Mouse (Mus musculus) cerebellum, adult 8-10 months (tissue): ENCODE measurements around the gene Tex2.
A peak's percentile ranks its signal among the peaks of the same experiment; 100 is the strongest.

ENCODE experiments used
- DNase-seq: peaks from one replicate; pipeline ENCODE4 v3.0.0; 2022

Tex2 gene

GRCm38 (mm10) chr11:106542385-106542784 is 70.8 kb downstream of the Tex2 start:
- no peak for DNase-seq

- DNase-seq = no peak
These were observed 72.5 kb downstream of the Tex2 start for GRCm38 (mm10) chr11:106540506-106541268.

GRCm38 (mm10) chr11:106536253-106536912 is 76.8 kb downstream of the Tex2 start:
- no peak for DNase-seq

GRCm38 (mm10) chr11:106535660-106536252 is 77.5 kb downstream of the Tex2 start:
- DNase-seq = no peak

- DNase-seq = no peak
These were observed 80.9 kb downstream of the Tex2 start for GRCm38 (mm10) chr11:106532248-106532790.

GRCm38 (mm10) chr11:106529786-106530185 is 83.4 kb downstream of the Tex2 start:
- DNase-seq = no peak

GRCm38 (mm10) chr11:106529113-106529512 is 84.1 kb downstream of the Tex2 start:
- DNase-seq = no peak

GRCm38 (mm10) chr11:106527926-106528325 is 85.3 kb downstream of the Tex2 start:
- no peak for DNase-seq

GRCm38 (mm10) chr11:106527147-106527821 is 85.9 kb downstream of the Tex2 start:
- no peak for DNase-seq

- no peak for DNase-seq
These were observed 90.7 kb downstream of the Tex2 start for GRCm38 (mm10) chr11:106522538-106522937.

GRCm38 (mm10) chr11:106521612-106522011 is 91.6 kb downstream of the Tex2 start:
- DNase-seq = no peak

- no peak for DNase-seq
These were observed 92.8 kb downstream of the Tex2 start for GRCm38 (mm10) chr11:106520404-106520803.

- DNase-seq = no peak
These were observed 93.7 kb downstream of the Tex2 start for GRCm38 (mm10) chr11:106519519-106519918.

GRCm38 (mm10) chr11:106518391-106518790 is 94.8 kb downstream of the Tex2 start:
- DNase-seq = no peak

GRCm38 (mm10) chr11:106515079-106515745 is 98.0 kb downstream of the Tex2 start:
- DNase-seq = no peak

GRCm38 (mm10) chr11:106514446-106514845 is 98.8 kb downstream of the Tex2 start:
- DNase-seq = no peak

- peak; percentile 30 for DNase-seq
These were observed 100.1 kb downstream of the Tex2 start for GRCm38 (mm10) chr11:106513166-106513565.

- DNase-seq = no peak
These were observed 101.2 kb downstream of the Tex2 start for GRCm38 (mm10) chr11:106512006-106512390.

- DNase-seq = no peak
These were observed 101.8 kb downstream of the Tex2 start for GRCm38 (mm10) chr11:106511236-106512005.

GRCm38 (mm10) chr11:106507638-106508037 is 105.6 kb downstream of the Tex2 start:
- DNase-seq = no peak

- no peak for DNase-seq
These were observed 107.0 kb downstream of the Tex2 start for GRCm38 (mm10) chr11:106506211-106506610.

- no peak for DNase-seq
These were observed 109.1 kb downstream of the Tex2 start for GRCm38 (mm10) chr11:106504129-106504528.
